Mouse (Mus musculus) left cerebral cortex, adult 2 months (tissue): ENCODE results near the gene Ncf1. TPM values are rescaled to one million over a fixed set of nuclear protein-coding genes. Genes with fewer than 3 reads are reported as not detected.

ENCODE experiments used
- DNase-seq, 2 experiments: peaks; one replicate each; pipeline ENCODE4 v3.0.0; 2021 to 2022; ENCODE audit warnings: low spot score in 2 of 2, mixed read lengths in 1 of 2; ENCODE audit errors: extremely low spot score in 1 of 2
- H3K27ac ChIP-seq: fragments of 200-600 bp; 2 replicates; pipeline ENCODE4 v1.8.1; 2022
- H3K4me3 ChIP-seq: fragments of 200-600 bp; 2 replicates; pipeline ENCODE4 v1.8.1; 2022
- CTCF ChIP-seq: fragments of 200-600 bp; IDR thresholded peaks from 2 replicates; pipeline ENCODE4 v1.8.1; 2022; ENCODE audit warnings: antibody characterized with exemption, mild to moderate bottlenecking, moderate library complexity
- intact Hi-C: fragments of 180-260 bp; cut with DNase I; formaldehyde crosslinking; loops from one replicate; pipeline ENCODE4 v1.15.1; 2025
- total RNA-seq, 2 experiments: library from RNA; stranded (reverse); gene quantifications; 2 replicates each; pipeline ENCODE4 v1.2.3; 2021

The Ncf1 gene
- total RNA-seq, 2 experiments from 2014 or later: 8.1 to 10.2 TPM

GRCm38 (mm10) chr5:134226946-134227345 lies 2.5 kb downstream of the Ncf1 start:
- TF ChIP-seq CTCF: no peak

DNA sequence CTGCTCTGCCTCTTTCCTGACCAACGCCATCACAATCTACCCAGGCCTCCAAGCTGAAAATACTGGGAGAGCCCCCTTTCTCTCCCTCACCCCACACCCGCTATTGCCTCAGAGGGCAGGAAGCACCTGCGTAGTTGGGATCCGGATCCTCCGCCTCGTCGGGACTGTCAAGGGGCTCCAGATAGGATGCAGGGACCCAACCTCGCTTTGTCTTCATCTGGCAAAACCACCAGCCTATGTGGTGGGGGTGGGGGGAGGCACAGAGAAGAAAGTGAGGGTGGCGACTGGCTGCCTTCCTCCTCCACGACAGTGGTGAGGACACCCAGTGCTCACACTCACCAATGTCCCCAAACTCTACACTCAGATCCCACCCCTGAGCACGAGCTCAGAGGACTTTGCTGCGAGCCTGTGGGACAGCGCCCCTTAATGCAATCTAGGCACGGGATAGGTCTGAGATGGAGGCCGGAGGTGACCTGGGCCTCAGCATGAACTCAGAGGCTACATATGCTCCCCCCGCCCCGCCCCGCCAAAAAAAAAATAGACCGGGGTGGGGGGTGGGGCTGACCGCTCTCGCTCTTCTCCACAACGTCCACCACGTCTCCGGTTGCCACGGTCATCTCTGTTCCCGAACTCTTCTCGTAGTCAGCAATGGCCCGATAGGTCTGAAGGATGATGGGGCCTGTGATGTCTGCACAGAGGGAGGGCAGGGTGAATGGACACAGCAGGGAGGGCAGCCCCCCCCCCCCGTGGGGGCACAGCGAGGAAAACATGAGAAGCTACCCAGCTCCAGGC lies 4.1 kb downstream of the Ncf1 start:
- intact Hi-C loops: loop anchor here (5.0 kb wide), 1 partner anchor 33 kb away; no protein-coding TSS in a partner anchor
- TF ChIP-seq CTCF: no peak
- H3K4me3 ChIP-seq: no peak overlapping the region
- DNase-seq: no peak
- H3K27ac ChIP-seq: no peak overlapping the region

More at GRCm38 (mm10) chr5:134226946-134227345, 2.5 kb downstream of the Ncf1 start:
- no peak for DNase-seq
- Histone ChIP-seq H3K27ac (no peak overlapping the region), H3K4me3 (no peak overlapping the region)
- intact Hi-C loops: loop anchor here (5.0 kb wide), 1 partner anchor 35 kb away; no protein-coding TSS in a partner anchor

DNA sequence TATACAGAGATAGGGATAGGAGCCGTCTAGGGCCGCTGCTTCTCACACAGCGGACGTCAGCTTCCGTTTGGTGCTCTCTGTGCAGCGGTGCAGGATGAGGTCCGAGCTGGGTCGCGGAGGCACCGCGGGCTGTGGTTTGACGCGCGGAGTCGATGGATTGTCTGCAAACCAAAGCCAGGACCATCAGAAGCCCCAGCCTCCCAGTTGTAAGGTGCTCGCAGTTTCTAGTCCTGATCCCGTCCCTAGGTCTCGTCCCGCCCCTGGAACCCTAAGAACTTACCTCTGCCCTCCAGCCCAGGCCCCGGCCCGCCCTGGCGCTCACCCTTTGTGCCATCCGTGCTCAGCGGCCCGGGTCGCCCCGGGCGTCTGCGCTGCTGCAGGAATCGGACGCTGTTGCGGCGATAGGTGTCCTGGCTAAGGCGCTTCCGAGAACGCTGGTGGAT lies 7.7 kb downstream of the Ncf1 start:
- DNase-seq: no peak
- Histone ChIP-seq H3K4me3 (no peak overlapping the region), H3K27ac (no peak overlapping the region)
- intact Hi-C loops: no loop called here
- TF ChIP-seq CTCF: no peak

DNA sequence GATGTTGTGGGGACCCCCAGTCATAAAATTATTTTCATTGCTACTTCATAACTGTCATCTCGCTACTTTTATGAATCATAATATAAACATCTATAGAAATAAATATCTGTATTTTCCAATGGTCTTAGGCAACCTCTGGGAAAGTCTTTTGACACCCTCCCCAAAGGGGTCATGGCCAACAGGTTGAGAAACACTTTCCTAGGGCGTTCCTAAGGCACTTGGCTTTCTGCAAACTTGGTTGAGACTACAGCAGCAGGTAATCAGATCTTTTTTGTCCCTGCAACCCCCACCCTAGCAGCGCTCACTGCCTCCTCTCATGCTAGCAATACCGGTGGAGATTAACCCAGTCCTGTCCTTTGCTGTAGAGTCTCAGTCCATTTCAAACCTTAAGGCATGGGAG lies 8.1 kb downstream of the Ncf1 start:
- H3K4me3 ChIP-seq: no peak overlapping the region
- no peak overlapping the region for H3K27ac ChIP-seq
- intact Hi-C loops: no loop called here
- no peak for TF ChIP-seq CTCF
- no peak for DNase-seq

DNA sequence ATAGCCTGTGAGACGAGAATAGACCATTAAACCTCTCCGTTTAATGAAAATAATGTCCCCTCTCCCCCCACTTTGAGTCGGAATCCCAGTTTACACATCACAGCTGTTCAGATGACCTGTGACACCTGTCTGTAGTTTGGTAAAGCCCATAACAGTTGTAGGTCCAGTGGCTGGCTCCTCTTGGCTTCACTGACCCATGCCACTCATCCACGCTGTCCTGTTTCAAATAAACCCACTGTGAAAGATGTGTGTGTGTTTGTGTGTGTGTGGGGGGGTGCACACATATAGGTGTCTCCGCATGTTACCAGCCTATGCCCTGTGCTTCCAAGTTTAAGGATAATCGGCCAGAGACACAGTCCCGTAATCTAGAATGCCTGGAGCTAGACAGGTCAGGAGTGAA lies 11.5 kb downstream of the Ncf1 start:
- no peak overlapping the region for H3K4me3 ChIP-seq
- DNase-seq: no peak
- intact Hi-C loops: no loop called here
- H3K27ac ChIP-seq: no peak overlapping the region
- TF ChIP-seq CTCF: no peak

GRCm38 (mm10) chr5:134214021-134214806 lies 15.2 kb downstream of the Ncf1 start:
- no peak for DNase-seq
- no peak for TF ChIP-seq CTCF
- no peak overlapping the region for H3K27ac ChIP-seq
- intact Hi-C loops: no loop called here
- no peak overlapping the region for H3K4me3 ChIP-seq

DNA sequence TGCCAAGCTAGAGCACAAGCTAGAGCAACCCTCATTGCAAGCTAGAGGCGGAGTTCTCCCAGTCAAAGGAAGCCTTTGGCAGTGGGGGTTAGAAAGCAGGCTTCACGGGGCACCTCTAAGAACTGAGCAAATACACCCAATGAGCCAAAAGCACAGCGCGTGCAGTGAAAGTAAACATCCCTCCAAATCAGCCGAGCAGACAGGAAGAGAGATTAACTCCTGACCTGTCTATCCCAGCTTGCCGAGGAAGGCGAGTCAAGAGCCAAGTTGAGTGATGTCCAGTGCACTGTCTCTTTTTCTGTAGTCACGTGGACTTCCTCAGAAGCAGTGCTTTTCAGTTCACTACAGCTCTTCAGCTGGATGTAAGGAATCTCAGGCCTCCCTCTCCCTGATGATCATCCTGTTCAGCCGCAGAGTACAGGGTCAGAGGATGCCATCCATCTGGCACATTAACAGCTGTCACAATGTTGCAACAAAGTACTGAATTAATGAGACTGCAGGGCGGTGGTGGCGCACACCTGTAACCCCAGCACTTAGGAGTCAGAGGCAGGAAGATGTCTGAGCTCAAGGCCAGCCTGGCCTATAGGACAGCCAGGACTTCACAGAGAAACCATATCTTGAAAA lies 19.4 kb downstream of the Ncf1 start:
- no peak for TF ChIP-seq CTCF
- no peak for DNase-seq
- Histone ChIP-seq H3K27ac (no peak overlapping the region), H3K4me3 (no peak overlapping the region)
- intact Hi-C loops: no loop called here

GRCm38 (mm10) chr5:134206721-134207120 lies 22.7 kb downstream of the Ncf1 start:
- no peak for DNase-seq
- intact Hi-C loops: no loop called here
- TF ChIP-seq CTCF: no peak
- H3K27ac ChIP-seq: no peak overlapping the region
- H3K4me3 ChIP-seq: no peak overlapping the region

- no peak for DNase-seq
- intact Hi-C loops: loop anchor here (5.0 kb wide), 1 partner anchor 34 kb away; the partner anchor contains the start of gene Ncf1
- Histone ChIP-seq H3K27ac (no peak overlapping the region), H3K4me3 (no peak overlapping the region)
- TF ChIP-seq CTCF: no peak
These were observed 35.8 kb downstream of the Ncf1 start for GRCm38 (mm10) chr5:134193664-134194063.

DNA sequence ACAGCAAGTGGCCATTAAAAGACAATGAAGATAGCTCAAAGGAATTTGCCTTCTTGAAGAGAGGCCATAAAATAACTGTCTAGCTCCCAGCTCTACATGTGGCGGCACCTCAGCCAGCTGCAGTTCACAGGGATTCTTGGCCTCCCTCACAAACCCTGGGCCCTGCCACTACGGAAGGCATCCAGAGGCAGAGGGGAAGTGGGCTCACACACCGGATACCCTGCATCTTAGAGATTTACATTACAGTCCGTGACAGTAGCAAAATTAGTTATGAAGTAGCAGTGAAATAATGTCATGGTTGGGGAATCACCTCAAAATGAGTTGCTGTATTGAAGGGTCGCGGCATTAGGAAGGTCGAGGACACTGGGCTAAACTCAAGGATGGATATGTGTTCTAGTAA lies 40.9 kb downstream of the Ncf1 start:
- H3K27ac ChIP-seq: no peak overlapping the region
- no peak overlapping the region for H3K4me3 ChIP-seq
- DNase-seq: no peak
- intact Hi-C loops: no loop called here
- no peak for TF ChIP-seq CTCF

- Histone ChIP-seq H3K4me3 (no peak overlapping the region), H3K27ac (peak overlapping the region; percentile 48; the same call in 1 of the 2 replicates)
- TF ChIP-seq CTCF: peak; percentile 79
- peak; percentile 35 to 46 for DNase-seq
- intact Hi-C loops: no loop called here
These were observed 42.3 kb downstream of the Ncf1 start for GRCm38 (mm10) chr5:134186961-134187731.
